Mouse (Mus musculus): Measurements from ENCODE around the gene AI661453.

- TF ChIP-seq CTCF (IDR thresholded peaks at IDR 0.05; ENCODE audit: low read depth, low read length) (peak; percentile 55; the same call in 1 of the 2 replicates), POLR2A (IDR thresholded peaks at IDR 0.05; ENCODE audit: borderline replicate concordance, low read depth, low read length) (no peak)
Observed at GRCm38 (mm10) chr17:47428831-47429304, 7.5 kb upstream of the AI661453 start.

All from bone marrow macrophage, adult 2 months (primary cell).